Mouse (Mus musculus) kidney, adult 2 months (tissue): ENCODE measurements around the gene Plekha6.

ENCODE experiments used
- CTCF ChIP-seq: fragments of 200-500 bp; conservative IDR thresholded peaks from 2 replicates; pipeline ENCODE4 v1.5.1; 2011; ENCODE audit warnings: low read depth, mild to moderate bottlenecking, control low read depth, low read length, moderate library complexity, mixed read lengths; ENCODE audit not compliant: insufficient read depth, insufficient read length
- POLR2A ChIP-seq: fragments of 200-500 bp; IDR thresholded peaks from one replicate; pipeline ENCODE4 v1.6.1; 2011; ENCODE audit warnings: low read depth, low read length, control low read depth

GRCm38 (mm10) chr1:133146014-133147009 lies 17.7 kb upstream of the Plekha6 start:
- TF ChIP-seq CTCF = peak; percentile 97
- TF ChIP-seq POLR2A = no peak
